Mouse (Mus musculus) cerebellum, adult 11 months (tissue): Measurements from ENCODE around the gene Ppp1r1c.
"Not testable (repeated sequence)": the region's sequence is repeated elsewhere in the genome, so short reads cannot be mapped to it uniquely, and the experiment has no call there.

ENCODE experiments used
- DNase-seq: peaks from one replicate; pipeline ENCODE4 v3.0.0; 2022

The Ppp1r1c gene

DNA sequence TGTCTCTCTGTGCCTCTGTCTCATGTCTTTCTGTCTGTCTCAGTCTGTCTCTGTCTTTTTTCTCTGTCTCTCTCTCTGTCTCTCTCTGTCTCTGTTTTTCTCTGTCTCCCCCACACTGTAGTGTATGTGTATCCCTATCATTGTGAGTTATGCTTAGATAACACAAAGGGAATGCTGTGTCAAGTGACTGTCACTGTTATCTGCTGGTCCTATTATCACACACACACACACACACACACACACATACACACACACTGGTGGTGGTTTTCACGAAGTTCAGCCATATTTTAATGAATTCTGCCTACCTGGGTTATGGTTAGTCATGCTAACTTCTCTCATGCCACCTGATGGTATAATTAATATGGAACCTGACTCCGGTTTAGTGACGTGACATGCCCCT lies 44.1 kb downstream of the Ppp1r1c start:
- DNase-seq: no peak

DNA sequence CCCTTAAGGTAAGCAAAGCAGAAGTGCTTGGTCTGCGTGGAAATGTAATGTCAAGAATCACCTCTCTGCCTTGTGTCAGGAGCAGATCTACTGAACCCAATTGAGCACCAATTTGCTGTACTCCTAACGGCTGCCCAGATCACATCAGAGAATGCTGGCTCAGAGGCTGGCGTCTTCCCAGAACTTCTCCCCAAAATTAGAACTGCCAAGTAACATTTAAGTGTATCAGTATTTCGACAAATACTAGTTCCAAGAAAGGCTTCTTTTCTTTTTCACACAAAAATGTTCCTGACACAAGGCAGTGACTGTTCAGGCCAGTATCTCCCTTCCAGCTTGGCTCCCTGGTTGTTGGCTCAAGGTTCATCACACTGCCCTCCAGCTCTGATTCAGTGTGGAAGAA lies 52.4 kb downstream of the Ppp1r1c start:
- DNase-seq: no peak

DNA sequence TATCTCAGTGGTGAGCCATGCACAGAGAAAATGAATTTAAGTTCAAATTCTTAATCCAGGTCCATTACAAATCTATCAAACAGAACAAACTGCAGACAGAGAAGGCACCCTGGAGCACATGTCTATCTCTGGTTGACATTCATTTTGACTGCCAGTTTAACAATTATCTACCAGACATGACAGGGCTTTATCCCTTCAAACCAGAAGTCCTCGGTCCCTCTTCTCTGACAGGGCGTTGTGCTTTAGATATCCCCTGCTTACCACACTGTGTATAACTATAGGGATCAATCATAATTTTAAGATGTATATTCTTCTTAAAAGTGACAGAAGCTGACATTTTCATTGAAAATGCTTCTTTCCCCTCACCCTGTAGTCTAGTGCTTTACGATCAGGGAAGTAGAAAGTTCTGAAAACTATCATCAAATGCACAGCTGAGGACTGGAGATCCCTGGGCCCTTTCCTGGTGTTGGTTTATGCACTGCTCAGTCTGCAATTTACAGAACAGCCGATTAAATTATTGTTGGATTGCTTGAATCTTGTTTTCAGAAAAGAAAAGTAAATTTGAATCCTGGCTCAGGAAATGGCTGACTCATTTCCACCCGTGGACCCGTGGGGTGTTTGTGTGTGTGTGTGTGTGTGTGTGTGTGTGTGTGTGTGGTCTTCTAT lies 55.3 kb downstream of the Ppp1r1c start:
- no peak for DNase-seq

DNA sequence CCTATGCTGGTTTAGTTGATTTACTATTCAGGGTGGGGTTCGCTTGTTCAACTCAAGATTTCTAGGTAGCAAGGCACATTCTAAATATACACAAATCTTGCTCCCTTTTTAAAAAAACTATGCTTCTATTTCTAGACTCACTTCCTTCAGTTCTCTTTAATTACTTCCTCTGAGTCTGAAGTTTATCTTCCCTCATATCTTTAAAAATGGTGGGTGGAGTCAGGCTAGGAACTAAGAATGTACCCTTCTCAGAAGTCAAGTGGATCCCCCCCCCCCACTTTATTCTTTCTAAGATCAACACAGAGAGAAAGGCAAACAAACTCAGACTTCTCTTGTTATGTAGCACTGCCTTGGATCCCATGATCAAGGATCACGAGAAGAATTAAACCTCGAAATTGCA lies 57.5 kb downstream of the Ppp1r1c start:
- DNase-seq: no peak

DNA sequence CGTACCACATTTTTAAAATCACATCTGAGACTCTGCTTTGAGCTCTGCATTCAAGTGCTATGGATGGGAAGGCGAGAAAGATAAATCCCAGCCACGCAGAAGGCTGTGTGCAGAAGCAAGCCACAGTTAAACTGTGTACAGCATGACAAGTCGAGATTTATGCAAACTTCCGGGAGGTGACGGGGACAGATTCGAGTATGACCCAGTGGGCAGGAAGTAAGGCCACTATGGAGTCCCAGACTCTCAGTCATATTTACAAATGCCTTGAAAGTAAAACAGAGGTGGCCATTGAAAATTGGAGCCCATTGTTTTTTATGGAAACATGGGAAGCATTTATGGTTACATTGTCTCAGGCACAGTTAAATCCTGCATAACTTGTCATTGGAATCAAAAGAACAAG lies 58.1 kb downstream of the Ppp1r1c start:
- no peak for DNase-seq

DNA sequence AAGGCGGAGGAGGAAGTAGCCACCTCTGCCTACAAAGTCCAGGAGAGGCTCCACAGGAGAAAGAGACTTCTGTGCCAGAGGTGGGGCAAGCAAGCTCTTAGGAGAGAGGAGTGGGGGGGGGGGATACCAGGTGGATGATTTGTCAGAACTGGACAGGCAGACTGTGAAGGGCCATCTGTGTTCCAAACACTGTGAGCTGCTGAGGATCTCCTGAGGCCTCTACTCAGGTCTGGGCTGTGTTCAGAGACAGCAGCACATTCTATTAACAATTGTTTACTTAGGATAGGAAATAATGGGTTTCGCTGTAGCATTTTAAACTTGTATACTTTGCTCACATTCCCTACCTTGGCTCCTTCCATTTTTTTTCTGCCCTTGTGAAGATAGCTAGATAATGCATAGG lies 61.0 kb downstream of the Ppp1r1c start:
- no peak for DNase-seq

DNA sequence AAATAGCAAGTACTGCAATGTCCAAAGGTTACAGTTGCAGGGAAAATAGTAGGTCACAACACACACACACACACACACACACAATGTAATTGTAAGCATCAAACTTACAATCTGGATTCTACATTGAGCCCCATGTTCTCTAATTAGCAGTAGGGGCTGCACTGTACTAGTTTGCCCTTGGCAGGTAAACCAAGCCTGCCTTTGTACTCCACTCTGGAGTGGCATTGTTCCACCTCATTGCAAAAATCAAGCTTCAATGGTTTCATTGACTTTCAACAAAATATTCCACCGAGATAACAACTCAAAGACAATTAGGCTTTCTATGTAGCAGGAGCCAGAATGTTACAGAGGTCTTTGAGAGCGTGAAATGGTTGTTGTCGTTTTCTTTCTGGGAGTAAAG lies 62.7 kb downstream of the Ppp1r1c start:
- no peak for DNase-seq

DNA sequence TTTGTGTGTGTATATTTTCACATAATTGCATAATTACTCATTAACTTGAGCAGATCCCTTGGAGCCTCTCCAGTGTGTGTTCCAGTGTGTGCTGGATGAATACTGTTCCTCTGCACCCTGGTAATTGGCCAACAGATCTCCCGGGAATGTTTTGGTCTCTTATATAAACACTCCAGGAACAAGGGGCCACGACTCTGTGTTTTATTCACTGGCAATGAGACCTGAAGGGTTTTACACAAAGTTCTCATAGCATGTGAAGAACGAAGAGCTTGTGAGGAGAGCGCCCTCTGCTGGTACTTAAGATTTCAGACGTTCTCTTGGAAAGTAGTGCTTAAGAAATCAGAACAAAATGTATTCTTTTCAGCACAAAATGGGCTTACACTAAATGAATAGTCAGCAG lies 66.8 kb downstream of the Ppp1r1c start:
- DNase-seq: peak; percentile 51

DNA sequence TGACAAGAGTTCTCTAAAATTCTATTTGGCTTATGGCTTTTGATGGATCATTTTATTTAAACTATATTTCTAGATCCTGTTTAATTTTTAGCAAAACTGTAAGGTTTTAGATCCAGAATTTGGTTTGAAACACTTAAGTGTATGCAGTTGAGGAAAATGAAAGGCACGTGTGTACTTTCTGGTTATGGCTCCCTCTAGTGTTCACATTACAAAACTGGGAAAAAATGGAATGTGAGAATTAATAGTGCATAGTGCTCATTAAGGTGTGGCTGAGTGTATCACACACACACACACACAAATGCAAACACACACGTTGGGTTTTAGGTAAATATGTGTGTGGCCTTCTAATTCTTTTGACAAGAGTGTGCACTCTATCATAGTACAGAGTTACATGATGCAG lies 70.2 kb downstream of the Ppp1r1c start:
- no peak for DNase-seq

DNA sequence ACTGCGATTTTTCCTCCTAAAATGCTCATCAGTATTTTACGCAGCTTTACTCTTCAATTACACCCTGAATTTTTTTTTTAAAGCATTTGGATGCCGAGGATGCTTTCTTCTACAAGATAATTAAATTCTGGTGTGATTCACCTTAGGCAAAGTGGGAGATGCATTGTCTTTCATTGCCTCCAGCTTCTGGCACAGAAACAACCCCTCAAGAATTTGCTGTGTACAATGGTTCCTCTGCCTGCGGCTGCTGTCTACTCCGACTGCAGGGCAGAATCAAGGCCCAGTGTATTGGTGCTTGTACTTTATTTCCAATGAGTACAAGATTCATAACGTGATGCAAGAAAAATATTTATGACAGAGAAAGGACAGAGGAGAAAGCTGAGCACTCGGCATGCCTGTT lies 73.2 kb downstream of the Ppp1r1c start:
- no peak for DNase-seq

DNA sequence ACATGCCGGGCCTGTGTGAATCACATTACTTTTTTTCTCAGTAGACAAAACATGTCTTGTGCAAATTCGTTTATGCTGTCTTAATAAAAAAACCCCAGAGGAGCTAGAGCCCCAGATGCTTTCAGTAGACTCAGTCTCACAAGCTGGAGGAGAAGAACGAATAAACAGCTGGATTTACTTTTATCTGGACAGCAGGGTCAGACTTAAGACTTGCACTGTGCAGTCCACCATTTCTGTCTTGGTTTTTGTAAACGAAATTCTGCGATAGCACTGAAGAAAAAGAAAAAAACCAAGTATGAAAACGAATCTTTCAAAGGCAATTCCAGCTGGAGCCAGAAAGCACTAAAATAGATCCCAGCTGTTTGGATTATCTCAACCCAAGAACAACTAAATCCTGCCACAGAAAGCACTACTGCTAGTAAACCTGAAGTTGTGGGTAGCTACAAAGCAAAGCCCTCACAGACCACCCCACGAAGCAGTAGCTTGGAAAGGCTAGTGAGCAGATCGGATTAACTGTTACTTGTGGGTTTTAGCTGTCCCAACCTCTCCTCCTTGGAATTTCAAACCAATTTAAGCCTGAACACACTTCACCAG lies 78.1 kb downstream of the Ppp1r1c start:
- DNase-seq: no peak

DNA sequence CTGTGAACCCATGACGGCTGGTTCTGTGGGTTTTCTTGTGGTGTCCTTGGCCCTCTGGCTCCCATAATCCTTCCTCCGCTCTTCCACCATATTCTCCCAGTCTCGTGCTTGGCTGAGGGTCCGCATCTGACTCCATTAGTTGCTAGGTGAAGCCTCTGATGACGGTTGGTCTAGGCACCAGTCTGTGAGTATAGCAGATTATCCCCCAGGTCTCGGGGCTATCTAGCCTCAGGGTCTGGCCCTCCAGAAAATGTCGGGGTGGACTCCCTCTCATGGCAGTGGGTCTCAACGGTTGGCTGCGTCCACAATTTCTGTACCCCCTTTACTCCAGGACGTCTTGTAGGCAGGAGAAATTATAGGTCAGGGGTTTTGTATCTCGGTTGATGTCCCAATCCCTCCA lies 78.9 kb downstream of the Ppp1r1c start:
- no peak for DNase-seq

DNA sequence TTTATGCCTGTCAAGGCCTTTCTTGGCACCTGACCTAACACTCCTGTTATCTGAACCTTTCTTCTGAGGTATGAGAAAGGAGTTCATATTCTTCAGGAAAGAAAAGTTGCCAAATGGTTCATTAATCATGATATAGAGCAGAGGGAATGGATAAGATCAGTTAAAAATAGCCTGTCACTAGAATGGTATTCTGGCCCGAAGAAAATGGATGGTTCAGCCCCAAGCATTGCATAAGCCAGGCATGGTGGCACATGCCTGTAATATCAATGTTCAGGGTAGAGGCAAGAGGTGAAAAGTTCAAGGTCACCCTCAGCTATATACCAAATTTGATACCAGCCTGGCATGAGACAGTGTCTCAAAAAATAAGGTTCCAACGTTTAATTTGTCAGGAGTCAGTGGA lies 85.6 kb downstream of the Ppp1r1c start:
- no peak for DNase-seq

DNA sequence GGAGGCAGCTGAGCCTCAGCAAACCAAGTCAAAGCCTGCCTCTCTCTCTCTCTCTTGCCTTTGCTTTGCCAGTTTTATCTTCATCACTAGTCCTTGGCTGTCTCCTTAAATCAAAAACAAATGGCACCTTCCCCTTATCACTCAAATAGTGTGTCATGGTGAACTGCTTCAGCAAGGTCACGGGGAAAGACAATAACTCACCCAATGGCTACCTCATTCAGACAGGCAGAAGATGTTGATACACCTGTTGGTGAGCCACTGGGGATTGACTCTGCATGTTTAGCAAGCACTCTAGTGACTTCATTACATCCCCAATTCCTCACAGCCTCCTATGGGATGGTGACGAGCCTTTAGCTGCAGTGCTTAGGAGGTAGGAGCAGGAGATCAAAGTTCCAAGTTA lies 89.9 kb downstream of the Ppp1r1c start:
- DNase-seq: no peak

DNA sequence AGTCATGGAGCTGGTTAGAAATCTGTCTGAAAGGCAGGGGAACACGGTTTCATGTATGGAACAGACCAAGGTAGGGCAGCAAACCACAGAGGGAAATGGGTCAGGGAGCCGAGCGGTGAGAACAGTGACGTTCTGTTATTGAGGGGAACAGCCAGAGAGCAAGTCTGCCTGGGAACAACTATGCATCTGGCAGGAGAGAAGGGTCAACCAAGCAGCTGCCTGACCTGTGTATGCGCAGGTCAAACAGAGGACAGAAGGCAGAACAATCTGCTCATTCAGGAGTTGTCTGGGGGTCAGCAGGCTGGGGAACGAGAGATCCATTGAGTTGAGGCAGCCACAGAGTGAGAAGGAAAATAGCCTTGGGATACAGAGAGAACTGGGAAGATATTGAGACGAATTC lies 91.0 kb downstream of the Ppp1r1c start:
- no peak for DNase-seq

DNA sequence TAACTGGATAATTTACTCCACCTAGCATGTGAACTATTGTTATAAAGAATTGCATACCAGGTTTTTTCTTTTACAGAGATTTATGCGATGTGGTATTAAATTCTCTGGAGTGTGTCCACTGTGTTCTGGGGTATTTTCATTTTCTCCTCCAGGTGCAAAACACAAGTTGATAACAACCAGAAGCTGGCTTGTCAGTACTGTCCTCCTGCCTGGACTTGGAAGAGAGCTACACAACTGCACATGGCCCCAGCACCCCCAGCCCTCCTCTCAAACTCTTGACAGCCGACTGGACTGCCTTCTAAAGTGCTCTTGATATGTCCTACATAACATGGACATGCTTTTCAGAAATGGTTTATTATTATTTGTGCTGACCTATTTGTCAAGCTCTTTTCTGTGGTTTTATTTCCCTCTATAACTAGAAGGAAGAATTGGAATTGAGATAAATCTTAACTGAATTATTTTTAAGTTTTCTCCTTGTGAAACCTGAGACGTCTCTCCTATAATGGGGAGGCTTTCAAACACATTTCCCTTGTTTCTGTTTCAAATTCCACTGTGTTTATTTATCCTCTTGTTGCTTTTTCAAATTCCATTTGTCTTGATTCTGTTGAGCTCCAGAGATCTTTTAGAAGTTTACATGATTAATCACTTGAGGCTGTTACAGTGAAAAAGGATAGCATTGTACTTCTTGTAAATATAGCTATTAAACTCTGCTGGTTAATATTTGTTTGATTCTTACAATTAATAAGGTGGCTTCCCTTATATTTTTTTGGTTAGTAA lies 108.3 kb downstream of the Ppp1r1c start:
- DNase-seq: no peak

DNA sequence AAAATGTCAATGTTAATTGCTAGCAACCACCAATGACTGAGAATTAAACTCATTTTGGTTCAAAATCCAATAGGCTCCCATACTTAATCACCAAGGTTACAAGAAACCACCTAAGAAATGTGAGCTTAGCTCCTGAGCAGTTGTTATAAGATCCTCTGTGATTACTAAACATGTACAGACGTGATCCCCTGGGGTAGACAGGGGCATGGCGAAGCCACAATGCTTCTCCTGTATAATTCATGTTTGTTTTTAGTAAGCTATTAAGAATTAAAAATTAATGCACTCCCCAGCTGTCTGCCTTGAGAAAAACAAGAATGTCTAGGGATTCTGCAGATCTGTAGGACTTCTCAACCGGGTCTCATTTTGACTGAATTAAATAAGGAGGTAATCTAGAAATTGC lies 112.0 kb downstream of the Ppp1r1c start:
- no peak for DNase-seq

DNA sequence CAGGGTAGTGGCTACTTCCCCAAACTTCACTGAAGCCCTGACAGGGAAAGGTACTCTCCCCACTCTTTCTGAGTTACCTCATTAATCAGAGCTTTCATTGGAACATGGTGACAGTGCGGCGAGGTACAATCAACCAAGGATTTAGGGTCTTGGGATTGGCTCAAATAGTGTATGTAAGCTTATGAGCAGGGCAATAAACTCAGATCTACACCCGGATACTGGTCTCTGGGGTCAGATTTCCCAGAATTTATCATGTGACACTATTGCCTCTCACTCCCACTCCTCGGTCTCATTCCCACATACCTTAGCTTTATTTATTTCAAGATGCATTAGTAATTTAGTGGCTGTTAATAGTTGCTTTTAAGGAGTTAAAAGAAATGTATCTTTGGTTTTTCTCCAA lies 118.3 kb downstream of the Ppp1r1c start:
- DNase-seq: no peak

DNA sequence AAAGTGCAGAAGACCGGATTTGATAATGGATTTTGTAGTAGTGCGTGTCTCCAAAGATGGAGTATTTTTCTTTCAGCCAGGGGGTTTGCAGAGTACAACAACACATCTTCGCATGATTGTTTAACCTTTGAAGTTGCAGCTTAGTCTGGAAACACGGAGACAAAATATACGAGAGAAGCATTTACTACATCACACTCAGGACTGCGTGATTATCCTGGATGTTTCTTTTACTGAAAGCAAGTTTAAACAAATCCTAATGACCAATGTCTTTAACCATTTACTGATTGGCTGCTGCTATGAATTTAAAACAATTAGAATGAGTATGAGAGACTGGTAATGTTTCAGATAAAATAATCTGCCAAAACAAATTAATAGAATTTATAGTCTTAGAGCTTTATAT lies 131.5 kb downstream of the Ppp1r1c start:
- DNase-seq: no peak

DNA sequence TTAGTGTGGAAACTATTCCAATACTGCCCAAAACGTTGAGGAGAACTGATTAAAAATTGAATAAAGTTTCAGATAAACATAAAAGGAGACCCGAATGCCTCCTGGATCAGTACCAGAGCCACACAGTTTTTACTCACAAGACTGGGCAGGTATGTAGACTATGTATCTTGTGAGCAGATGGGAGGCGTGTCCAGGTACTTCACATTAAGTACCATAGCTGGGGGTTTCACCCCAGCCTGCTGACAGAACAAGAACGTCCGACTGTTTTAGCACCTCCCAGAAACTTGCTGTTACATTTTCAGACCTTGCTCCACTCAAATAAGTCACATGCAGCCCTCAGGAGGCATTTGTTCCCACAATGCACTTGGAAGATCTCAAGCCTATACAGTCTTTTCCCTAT lies 131.9 kb downstream of the Ppp1r1c start:
- no peak for DNase-seq

DNA sequence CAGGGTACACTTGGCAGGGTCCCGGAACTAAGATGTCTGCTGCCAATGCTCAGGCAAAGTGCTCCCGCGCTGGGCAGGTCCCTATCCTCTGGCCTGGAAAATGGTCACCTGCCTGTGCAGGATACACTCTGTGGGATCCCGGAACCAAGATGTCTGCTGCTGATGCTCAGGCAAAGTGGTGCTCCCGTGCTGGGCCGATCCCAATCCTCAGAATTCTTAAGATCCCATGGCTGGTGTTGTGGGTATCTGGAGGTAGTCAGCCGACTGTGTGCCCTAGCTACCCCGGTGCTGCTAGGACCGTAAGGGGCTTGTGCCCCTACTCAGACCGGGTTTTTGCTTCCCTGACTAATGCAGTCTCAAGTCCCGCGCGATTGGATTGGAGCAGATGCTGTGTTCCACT lies 139.8 kb downstream of the Ppp1r1c start:
- DNase-seq: not testable (repeated sequence)

DNA sequence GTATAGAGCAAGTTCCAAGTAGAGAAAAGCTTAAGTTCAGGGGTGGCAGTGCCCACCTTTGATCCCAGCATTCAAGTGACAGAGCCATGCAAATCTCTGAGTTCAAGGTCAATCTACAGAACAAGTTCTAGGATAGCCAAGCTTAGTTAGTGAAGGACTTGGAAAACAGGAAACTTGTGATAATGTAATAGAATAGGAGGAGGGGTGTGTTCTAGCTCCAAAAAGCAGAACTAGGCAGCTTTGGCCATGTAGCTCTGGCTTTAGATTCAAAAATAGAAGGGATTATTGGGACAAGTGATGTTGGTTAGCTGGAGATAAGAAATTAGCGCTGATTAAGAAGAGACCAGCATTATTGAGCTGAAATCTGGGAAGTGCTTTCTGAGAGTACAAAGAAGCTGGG lies 149.3 kb downstream of the Ppp1r1c start:
- DNase-seq: no peak

DNA sequence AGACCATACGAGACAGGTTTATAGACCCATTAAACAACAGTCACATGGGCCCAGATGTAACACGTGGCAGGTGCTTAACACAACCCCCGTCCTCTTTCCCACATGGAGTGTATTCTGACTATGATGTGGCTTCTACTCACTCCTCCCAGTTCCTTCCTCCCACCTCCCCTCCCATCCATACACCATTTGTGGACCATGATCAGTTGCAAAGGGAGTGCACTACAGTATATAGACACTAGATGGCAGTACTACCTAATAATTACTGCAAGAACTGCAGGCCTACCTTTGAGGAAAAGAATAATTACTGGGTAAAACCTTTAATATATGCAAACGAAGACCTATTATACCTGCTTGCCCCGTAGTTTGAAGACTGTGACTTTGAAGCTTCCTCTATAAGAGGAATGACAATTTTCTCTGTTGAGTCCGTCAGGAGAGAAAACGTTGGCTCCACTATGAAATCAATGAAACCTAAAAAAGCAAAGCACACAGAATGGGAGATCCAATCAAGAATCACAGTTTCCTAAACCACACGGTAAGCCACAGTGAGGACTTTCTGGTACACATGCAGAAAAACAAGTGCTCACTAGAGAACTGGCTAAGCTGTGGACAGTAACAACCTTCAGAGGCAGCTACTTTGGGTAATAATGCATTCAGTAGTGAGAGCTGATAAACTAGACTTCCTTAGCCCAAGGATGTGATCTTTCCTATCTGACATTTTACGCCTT lies 157.9 kb downstream of the Ppp1r1c start:
- DNase-seq: peak; percentile 2
